Mouse (Mus musculus) heart, embryonic 11.5 days (tissue): ENCODE results near the gene Hba-a1. TPM values are rescaled to one million over a fixed set of nuclear protein-coding genes. Genes with fewer than 3 reads are reported as not detected.
A peak's percentile ranks its signal among the peaks of the same experiment; 100 is the strongest.

Source experiments
- ATAC-seq: fragments of 200-750 bp; cut with Nextera tagmentation; replicated peaks from 2 replicates; pipeline ENCODE4 v1.8.0; 2017; ENCODE audit warnings: moderate library complexity; ENCODE audit not compliant: insufficient number of reproducible peaks, low FRiP score, low TSS enrichment
- H3K27ac ChIP-seq: fragments of 300-500 bp; sonication (generic); 2 replicates; pipeline ENCODE4 v1.5.1; 2014; ENCODE audit warnings: mild to moderate bottlenecking, low read depth, low read length
- H3K27me3 ChIP-seq: fragments of 300-500 bp; sonication (generic); 2 replicates; pipeline ENCODE4 v1.6.1; 2014; ENCODE audit warnings: mild to moderate bottlenecking, low read length, mixed read lengths; ENCODE audit not compliant: control insufficient read depth, insufficient read depth
- H3K36me3 ChIP-seq: fragments of 300-500 bp; sonication (generic); 2 replicates; pipeline ENCODE4 v1.6.1; 2014; ENCODE audit warnings: mild to moderate bottlenecking, low read length, moderate library complexity, mixed read lengths; ENCODE audit not compliant: control insufficient read depth, insufficient read depth
- H3K4me1 ChIP-seq: fragments of 300-500 bp; sonication (generic); 2 replicates; pipeline ENCODE4 v1.6.1; 2014; ENCODE audit warnings: low read length; ENCODE audit not compliant: control insufficient read depth, insufficient read depth
- H3K4me2 ChIP-seq: fragments of 300-500 bp; sonication (generic); 2 replicates; pipeline ENCODE4 v1.6.1; 2014; ENCODE audit warnings: mild to moderate bottlenecking, moderate library complexity
- H3K4me3 ChIP-seq: fragments of 300-500 bp; sonication (generic); 2 replicates; pipeline ENCODE4 v1.5.1; 2014; ENCODE audit warnings: low read depth, low read length
- H3K9ac ChIP-seq: fragments of 300-500 bp; sonication (generic); 2 replicates; pipeline ENCODE4 v1.6.1; 2014; ENCODE audit warnings: mild to moderate bottlenecking, low read depth, low read length, moderate library complexity
- H3K9me3 ChIP-seq: fragments of 300-500 bp; sonication (generic); replicated peaks from 2 replicates; pipeline ENCODE4 v1.6.1; 2016; ENCODE audit warnings: low read length; ENCODE audit not compliant: control insufficient read depth
- WGBS: fragments of 180-500 bp; shearing (Covaris S2); extraction: QIAGEN DNeasy Blood & Tissue Kit; methylation state at CpG from one replicate; pipeline ENCODE4 v1.1.7; 2014; ENCODE audit not compliant: insufficient replicate concordance; 5-methylcytosine and 5-hydroxymethylcytosine counted together
- polyA plus RNA-seq: library from polyadenylated mRNA; unstranded; fragments of >200 nt; fragmentation: Nextera tagmentation; extraction: Ambion mirVana; gene quantifications from 2 replicates; pipeline ENCODE4 v1.2.1, GENCODE M21; 2014

Gene Hba-a1
- polyA plus RNA-seq, 1 experiment from 2014 or later: 11,032 TPM

- H3K27ac ChIP-seq: peak within 1 kb of the TSS; percentile 96
- no peaks in the 10 kb centered on the region for H3K36me3 ChIP-seq
- peak within 1 kb of the TSS; percentile 87 for H3K4me3 ChIP-seq
- no peaks in the 10 kb centered on the region for H3K9me3 ChIP-seq
- H3K4me2 ChIP-seq: peak within 1 kb of the TSS; percentile 77
- H3K27me3 ChIP-seq: no peaks in the 10 kb centered on the region
- peak; percentile 91 for ATAC-seq
- WGBS: under 1% methylated on average over 54 of the region's 54 CpGs
- peak within 1 kb of the TSS; percentile 98 for H3K9ac ChIP-seq
- H3K4me1 ChIP-seq: peaks cover 7% of the 10 kb centered on the region; the same call in 1 of the 2 replicates
Measured at GRCm38 (mm10) chr11:32267188-32267884, 16.0 kb upstream of the Hba-a1 start, which contains the start of gene Nprl3. TSS of gene Nprl3 (minus strand) at chr11:32267707.

- no peaks in the 10 kb centered on the region for H3K9me3 ChIP-seq
- peak overlapping the region; percentile 87 for H3K4me3 ChIP-seq
- peak overlapping the region; percentile 96 for H3K27ac ChIP-seq
- peaks cover 7% of the 10 kb centered on the region; the same call in 1 of the 2 replicates for H3K4me1 ChIP-seq
- H3K9ac ChIP-seq: peak overlapping the region; percentile 98
- H3K27me3 ChIP-seq: no peaks in the 10 kb centered on the region
- no peaks in the 10 kb centered on the region for H3K36me3 ChIP-seq
- WGBS: 20% methylated on average over 5 of the region's 5 CpGs
- ATAC-seq: no peak
- H3K4me2 ChIP-seq: peak overlapping the region; percentile 77
Measured at GRCm38 (mm10) chr11:32267964-32268363, 15.3 kb upstream of the Hba-a1 start.

- Histone ChIP-seq H3K36me3 (no peaks in the 10 kb centered on the region), H3K4me1 (peaks cover 7% of the 10 kb centered on the region; the same call in 1 of the 2 replicates), H3K27me3 (no peaks in the 10 kb centered on the region), H3K9me3 (no peaks in the 10 kb centered on the region), H3K4me3 (no peak overlapping the region), H3K9ac (0 out of 2 replicates have a peak overlapping the region, but pooled peaks have one; percentile 98), H3K4me2 (peak overlapping the region; percentile 77), H3K27ac (peak overlapping the region; percentile 96)
- 57% methylated on average over 5 of the region's 5 CpGs for WGBS
- ATAC-seq: peak; percentile 83
Measured at GRCm38 (mm10) chr11:32268952-32269351, 14.4 kb upstream of the Hba-a1 start.

GRCm38 (mm10) chr11:32271178-32271577 is 12.1 kb upstream of the Hba-a1 start:
- Histone ChIP-seq H3K4me3 (no peak overlapping the region), H3K9me3 (no peaks in the 10 kb centered on the region), H3K4me2 (no peak overlapping the region), H3K4me1 (peaks cover 4% of the 10 kb centered on the region; the same call in 1 of the 2 replicates), H3K27ac (no peak overlapping the region), H3K36me3 (no peaks in the 10 kb centered on the region), H3K9ac (no peak overlapping the region), H3K27me3 (peaks cover under 1% of the 10 kb centered on the region; the same call in 1 of the 2 replicates)
- no peak for ATAC-seq
- WGBS: 47% methylated on average over 4 of the region's 4 CpGs

- peak within 1 kb of the TSS; percentile 33 for H3K4me3 ChIP-seq
- no peaks in the 10 kb centered on the region for H3K36me3 ChIP-seq
- no peaks in the 10 kb centered on the region for H3K4me1 ChIP-seq
- H3K4me2 ChIP-seq: no peak within 1 kb of the TSS
- H3K27ac ChIP-seq: peak within 1 kb of the TSS; percentile 66
- 67% methylated on average over 3 of the region's 3 CpGs for WGBS
- peak within 1 kb of the TSS; percentile 67 for H3K9ac ChIP-seq
- H3K27me3 ChIP-seq: peaks cover 34% of the 10 kb centered on the region
- H3K9me3 ChIP-seq: no peaks in the 10 kb centered on the region
- peak; percentile 82 for ATAC-seq
Measured at GRCm38 (mm10) chr11:32276347-32276746, 7.0 kb upstream of the Hba-a1 start, which contains the start of gene Hba-x. TSS of gene Hba-x (plus strand) at chr11:32276400.

GRCm38 (mm10) chr11:32277736-32278457 is 5.4 kb upstream of the Hba-a1 start:
- Histone ChIP-seq H3K36me3 (no peaks in the 10 kb centered on the region), H3K4me3 (peak overlapping the region; percentile 33; the same call in 1 of the 2 replicates), H3K27ac (peak overlapping the region; percentile 70), H3K4me1 (no peaks in the 10 kb centered on the region), H3K4me2 (no peak overlapping the region; the same call in 1 of the 2 replicates), H3K27me3 (peaks cover 36% of the 10 kb centered on the region), H3K9ac (peak overlapping the region; percentile 52; the same call in 1 of the 2 replicates), H3K9me3 (no peaks in the 10 kb centered on the region)
- peak; percentile 74 for ATAC-seq
- 44% methylated on average over 21 of the region's 21 CpGs for WGBS

GRCm38 (mm10) chr11:32278458-32278957 is 4.8 kb upstream of the Hba-a1 start:
- H3K4me1 ChIP-seq: no peaks in the 10 kb centered on the region
- WGBS: 67% methylated on average over 12 of the region's 12 CpGs
- no peaks in the 10 kb centered on the region for H3K36me3 ChIP-seq
- H3K9me3 ChIP-seq: no peaks in the 10 kb centered on the region
- peaks cover 36% of the 10 kb centered on the region for H3K27me3 ChIP-seq
- H3K27ac ChIP-seq: peak overlapping the region; percentile 70
- ATAC-seq: peak; percentile 58
- no peak overlapping the region for H3K9ac ChIP-seq
- 0 out of 2 replicates have a peak overlapping the region, but pooled peaks have one; percentile 16 for H3K4me3 ChIP-seq
- no peak overlapping the region; the same call in 1 of the 2 replicates for H3K4me2 ChIP-seq

GRCm38 (mm10) chr11:32280646-32281045 is 2.7 kb upstream of the Hba-a1 start:
- ATAC-seq: no peak
- no peaks in the 10 kb centered on the region for H3K9me3 ChIP-seq
- WGBS: 72% methylated on average over 2 of the region's 2 CpGs
- no peak overlapping the region for H3K4me3 ChIP-seq
- no peaks in the 10 kb centered on the region for H3K36me3 ChIP-seq
- peak overlapping the region; percentile 77 for H3K27ac ChIP-seq
- no peak overlapping the region for H3K9ac ChIP-seq
- no peaks in the 10 kb centered on the region for H3K4me1 ChIP-seq
- H3K4me2 ChIP-seq: peak overlapping the region; percentile 34
- H3K27me3 ChIP-seq: peaks cover 39% of the 10 kb centered on the region
